Mouse (Mus musculus) kidney, embryonic 15.5 days (tissue): ENCODE results near the gene Chia1. TPM values are rescaled to one million over a fixed set of nuclear protein-coding genes. Genes with fewer than 3 reads are reported as not detected.
A peak's percentile ranks its signal among the peaks of the same experiment; 100 is the strongest.
"Not testable (repeated sequence)": the region's sequence is repeated elsewhere in the genome, so short reads cannot be mapped to it uniquely, and the experiment has no call there.

Source experiments
- ATAC-seq: fragments of 200-750 bp; cut with Nextera tagmentation; replicated peaks from 2 replicates; pipeline ENCODE4 v1.8.0; 2017; ENCODE audit warnings: moderate TSS enrichment; ENCODE audit not compliant: low FRiP score
- H3K27ac ChIP-seq: fragments of 300-500 bp; sonication (generic); 2 replicates; pipeline ENCODE4 v1.5.1; 2015; ENCODE audit warnings: mild to moderate bottlenecking, inconsistent platforms
- H3K27me3 ChIP-seq: fragments of 300-500 bp; sonication (generic); 2 replicates; pipeline ENCODE4 v1.6.1; 2015; ENCODE audit warnings: inconsistent platforms
- H3K36me3 ChIP-seq: fragments of 300-500 bp; sonication (generic); 2 replicates; pipeline ENCODE4 v1.6.1; 2015; ENCODE audit warnings: inconsistent platforms
- H3K4me1 ChIP-seq: fragments of 300-500 bp; sonication (generic); 2 replicates; pipeline ENCODE4 v1.6.1; 2015; ENCODE audit warnings: inconsistent platforms
- H3K4me2 ChIP-seq: fragments of 300-500 bp; sonication (generic); 2 replicates; pipeline ENCODE4 v1.6.1; 2015; ENCODE audit warnings: moderate library complexity, mild to moderate bottlenecking, inconsistent platforms
- H3K4me3 ChIP-seq: fragments of 300-500 bp; sonication (generic); replicated peaks from 2 replicates; pipeline ENCODE4 v1.5.1; 2015; ENCODE audit warnings: mild to moderate bottlenecking, inconsistent platforms
- H3K9ac ChIP-seq: fragments of 300-500 bp; sonication (generic); 2 replicates; pipeline ENCODE4 v1.6.1; 2015; ENCODE audit warnings: mild to moderate bottlenecking, inconsistent platforms
- H3K9me3 ChIP-seq: fragments of 300-500 bp; sonication (generic); replicated peaks from 2 replicates; pipeline ENCODE4 v1.6.1; 2016; ENCODE audit warnings: inconsistent platforms
- WGBS: fragments of 180-500 bp; shearing (Covaris S2); methylation state at CpG from one replicate; pipeline ENCODE4 v1.1.7; 2015; ENCODE audit warnings: mixed read lengths; 5-methylcytosine and 5-hydroxymethylcytosine counted together
- polyA plus RNA-seq: library from polyadenylated mRNA; unstranded; fragments of >200 nt; fragmentation: Nextera tagmentation; extraction: Ambion mirVana; gene quantifications from 2 replicates; pipeline ENCODE4 v1.2.1, GENCODE M21; 2015

Chia1 gene
- 0.13 TPM in 1 of 2 replicates, not detected in the other for polyA plus RNA-seq

DNA sequence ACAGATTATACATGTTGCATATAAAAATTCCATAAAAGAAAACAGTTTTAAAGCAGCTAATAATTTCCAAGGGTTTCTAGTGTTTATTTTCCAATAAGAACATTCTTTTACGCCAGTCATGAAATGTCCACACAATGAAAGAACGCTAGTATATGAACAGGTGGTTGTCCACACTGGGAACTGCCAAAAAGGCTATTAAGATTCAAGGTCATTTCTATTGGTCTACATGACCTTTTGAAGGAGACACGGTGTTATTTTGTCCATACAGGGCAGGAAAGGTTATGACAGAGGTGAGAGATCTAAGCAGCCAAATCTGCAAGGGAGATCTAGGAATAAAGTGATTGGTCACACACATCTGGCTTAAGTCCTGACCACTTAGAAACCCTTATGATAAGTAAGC is at the start of gene Chia1:
TSS of gene Chia1 (plus strand) at position 301 of the 400 bp plus-strand sequence.
- 74% methylated on average over 3 of the region's 3 CpGs for WGBS

DNA sequence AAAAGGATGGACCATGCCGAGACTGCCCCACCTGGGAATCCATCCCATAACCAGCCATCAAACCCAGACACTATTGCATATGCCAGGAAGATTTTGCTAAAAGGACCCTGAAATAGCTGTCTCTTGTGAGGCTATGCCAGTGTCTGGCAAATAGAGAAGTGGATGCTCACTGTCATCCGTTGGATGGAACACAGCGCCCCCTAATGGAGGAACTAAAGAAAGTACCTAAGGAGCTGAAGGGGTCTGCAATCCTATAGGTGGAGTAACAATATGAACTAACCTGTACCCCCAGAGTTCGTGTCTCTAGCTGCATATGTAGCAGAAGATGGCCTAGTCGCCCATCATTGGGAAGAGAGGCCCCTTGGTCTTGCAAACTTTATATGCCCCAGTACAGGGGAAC is 45.3 kb upstream of the Chia1 start:
- H3K4me2 ChIP-seq, H3K27ac ChIP-seq, ATAC-seq, H3K27me3 ChIP-seq, H3K9me3 ChIP-seq, H3K4me3 ChIP-seq, H3K9ac ChIP-seq, H3K36me3 ChIP-seq, H3K4me1 ChIP-seq: not testable (repeated sequence)
- 40% methylated on average over 5 of the region's 5 CpGs for WGBS

More for the DNA sequence above, at the start of gene Chia1:
- no peak for ATAC-seq
- Histone ChIP-seq H3K27me3 (no peaks in the 10 kb centered on the region), H3K4me2 (no peak within 1 kb of the TSS), H3K9me3 (no peaks in the 10 kb centered on the region), H3K4me1 (no peaks in the 10 kb centered on the region), H3K4me3 (no peak within 1 kb of the TSS), H3K36me3 (no peaks in the 10 kb centered on the region), H3K9ac (no peak within 1 kb of the TSS), H3K27ac (no peak within 1 kb of the TSS)

DNA sequence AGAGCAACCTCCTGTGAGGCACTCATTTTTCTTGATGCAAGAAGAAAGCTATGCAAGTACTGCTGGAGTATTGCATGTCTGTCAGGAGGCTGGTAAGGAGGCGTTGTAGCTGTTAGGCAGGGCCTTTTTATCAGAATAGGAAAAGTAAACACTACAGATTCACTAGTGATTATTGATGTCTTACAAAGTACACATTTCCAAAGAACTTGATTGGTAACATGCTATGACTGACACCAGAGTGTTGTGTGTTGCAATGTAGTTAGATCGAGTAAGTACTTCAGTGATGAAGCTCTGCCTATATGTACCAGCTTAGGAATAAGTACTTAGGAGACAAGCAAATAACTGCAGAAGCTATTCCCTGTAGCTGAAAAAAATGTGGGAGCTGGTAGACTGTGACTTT is 42.0 kb upstream of the Chia1 start:
- Histone ChIP-seq H3K27ac (no peak overlapping the region), H3K4me1 (no peaks in the 10 kb centered on the region), H3K4me3 (no peak overlapping the region), H3K27me3 (no peaks in the 10 kb centered on the region), H3K9ac (no peak overlapping the region), H3K4me2 (no peak overlapping the region), H3K36me3 (no peaks in the 10 kb centered on the region), H3K9me3 (no peaks in the 10 kb centered on the region)
- 85% methylated on average over 2 of the region's 2 CpGs for WGBS
- ATAC-seq: no peak

DNA sequence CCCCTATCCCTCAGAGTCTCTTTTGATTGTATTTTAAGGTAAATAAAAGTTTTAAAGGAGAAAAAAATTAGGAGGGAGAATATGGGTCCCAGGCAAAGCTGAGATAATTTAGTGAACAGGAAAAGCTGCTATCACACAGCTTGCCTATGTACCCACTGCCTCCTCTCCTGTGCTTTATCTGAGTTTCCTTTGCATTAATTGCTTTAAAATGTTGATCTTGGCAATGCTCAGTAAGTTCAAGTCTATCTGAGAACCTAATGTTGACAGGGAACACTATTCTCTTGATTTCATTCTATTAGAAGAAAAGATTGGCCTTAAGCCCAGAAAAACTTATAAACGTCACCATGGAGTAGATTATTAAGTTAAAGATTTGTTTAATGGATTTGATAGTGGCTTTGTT is 38.2 kb upstream of the Chia1 start:
- no peak overlapping the region for H3K4me2 ChIP-seq
- WGBS: 50% methylated on average over 1 of the region's 1 CpGs
- no peak overlapping the region for H3K27ac ChIP-seq
- no peaks in the 10 kb centered on the region for H3K27me3 ChIP-seq
- no peak overlapping the region for H3K4me3 ChIP-seq
- no peaks in the 10 kb centered on the region for H3K4me1 ChIP-seq
- H3K9me3 ChIP-seq: no peaks in the 10 kb centered on the region
- ATAC-seq: 0 out of 2 replicates have a peak, but pooled peaks have one; percentile 43
- H3K36me3 ChIP-seq: no peaks in the 10 kb centered on the region
- H3K9ac ChIP-seq: no peak overlapping the region

DNA sequence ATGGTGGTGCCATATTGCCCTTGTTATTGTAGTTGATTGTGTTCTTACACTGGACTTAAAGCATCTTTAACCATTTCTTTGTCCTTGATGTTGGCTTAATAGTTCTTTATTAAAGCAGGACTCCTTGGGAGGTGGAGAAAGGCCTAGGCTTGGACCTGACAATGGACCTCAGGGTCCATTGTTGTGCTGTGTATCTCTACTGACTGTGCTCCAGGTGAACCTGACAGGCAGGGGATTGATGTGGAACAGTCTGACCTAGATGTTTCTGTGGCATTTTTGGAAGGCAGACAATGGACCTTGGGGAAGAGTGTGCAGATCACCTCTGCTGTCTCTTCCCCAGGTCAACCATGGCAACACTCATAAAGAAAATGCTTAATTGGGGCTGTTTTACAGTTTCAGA is 14.0 kb downstream of the Chia1 start:
- H3K36me3 ChIP-seq: no peaks in the 10 kb centered on the region
- no peak overlapping the region for H3K9ac ChIP-seq
- ATAC-seq: no peak
- no peak overlapping the region for H3K4me3 ChIP-seq
- H3K9me3 ChIP-seq: peaks cover 3% of the 10 kb centered on the region; the same call in 1 of the 2 replicates
- no peak overlapping the region for H3K27ac ChIP-seq
- H3K4me2 ChIP-seq: no peak overlapping the region
- no peaks in the 10 kb centered on the region for H3K27me3 ChIP-seq
- no peaks in the 10 kb centered on the region for H3K4me1 ChIP-seq

DNA sequence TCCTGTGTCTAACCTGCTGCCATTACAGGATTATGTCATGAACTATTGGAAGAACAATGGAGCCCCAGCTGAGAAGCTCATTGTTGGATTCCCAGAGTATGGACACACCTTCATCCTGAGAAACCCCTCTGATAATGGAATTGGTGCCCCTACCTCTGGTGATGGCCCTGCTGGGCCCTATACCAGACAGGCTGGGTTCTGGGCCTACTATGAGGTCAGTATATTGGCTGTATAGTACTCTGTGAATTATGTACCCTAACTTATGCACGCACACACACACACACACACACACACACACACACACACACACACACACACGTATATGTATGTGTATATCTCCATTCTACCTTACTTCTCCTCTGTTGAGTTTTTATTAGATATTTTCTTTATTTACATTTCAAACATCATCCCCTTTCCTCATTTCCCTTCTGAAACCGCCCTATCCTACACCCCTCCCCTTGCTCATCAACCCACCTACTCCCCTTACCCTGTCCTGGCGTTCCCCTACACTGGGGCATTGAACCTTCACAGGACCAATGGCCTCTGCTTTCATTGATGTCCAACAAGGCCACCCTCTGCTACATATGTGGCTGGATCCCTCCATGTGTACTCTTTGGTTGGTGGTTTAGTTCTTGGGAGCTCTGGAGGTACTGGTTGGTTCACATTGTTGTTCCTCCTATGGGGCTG is 15.9 kb downstream of the Chia1 start:
- no peak; the same call in 1 of the 2 replicates for ATAC-seq
- Histone ChIP-seq H3K4me2 (no peak overlapping the region), H3K4me1 (no peaks in the 10 kb centered on the region), H3K27ac (no peak overlapping the region), H3K36me3 (no peaks in the 10 kb centered on the region), H3K27me3 (no peaks in the 10 kb centered on the region), H3K4me3 (no peak overlapping the region), H3K9me3 (peaks cover 4% of the 10 kb centered on the region; the same call in 1 of the 2 replicates), H3K9ac (no peak overlapping the region)
- WGBS: 78% methylated on average over 4 of the region's 4 CpGs

DNA sequence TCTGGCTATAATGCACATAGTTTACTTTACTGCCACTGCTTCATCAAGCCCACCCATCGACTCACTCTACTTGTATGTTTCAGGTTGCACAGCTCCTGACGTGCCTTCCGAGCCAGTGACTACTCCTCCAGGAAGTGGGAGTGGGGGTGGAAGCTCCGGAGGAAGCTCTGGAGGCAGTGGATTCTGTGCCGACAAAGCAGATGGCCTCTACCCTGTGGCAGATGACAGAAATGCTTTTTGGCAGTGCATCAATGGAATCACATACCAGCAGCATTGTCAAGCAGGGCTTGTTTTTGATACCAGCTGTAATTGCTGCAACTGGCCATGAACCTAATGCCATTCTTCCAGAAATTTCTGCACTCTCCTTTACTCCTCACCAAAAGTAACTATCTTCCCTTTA is 18.7 kb downstream of the Chia1 start:
- WGBS: 68% methylated on average over 5 of the region's 5 CpGs
- H3K9me3 ChIP-seq: 0 out of 2 replicates have a peak, but pooled peaks cover 11% of the 10 kb centered on the region
- H3K9ac ChIP-seq: no peak overlapping the region
- H3K36me3 ChIP-seq: no peaks in the 10 kb centered on the region
- H3K27me3 ChIP-seq: no peaks in the 10 kb centered on the region
- no peak overlapping the region for H3K4me2 ChIP-seq
- H3K27ac ChIP-seq: no peak overlapping the region
- H3K4me1 ChIP-seq: no peaks in the 10 kb centered on the region
- ATAC-seq: no peak
- H3K4me3 ChIP-seq: no peak overlapping the region

DNA sequence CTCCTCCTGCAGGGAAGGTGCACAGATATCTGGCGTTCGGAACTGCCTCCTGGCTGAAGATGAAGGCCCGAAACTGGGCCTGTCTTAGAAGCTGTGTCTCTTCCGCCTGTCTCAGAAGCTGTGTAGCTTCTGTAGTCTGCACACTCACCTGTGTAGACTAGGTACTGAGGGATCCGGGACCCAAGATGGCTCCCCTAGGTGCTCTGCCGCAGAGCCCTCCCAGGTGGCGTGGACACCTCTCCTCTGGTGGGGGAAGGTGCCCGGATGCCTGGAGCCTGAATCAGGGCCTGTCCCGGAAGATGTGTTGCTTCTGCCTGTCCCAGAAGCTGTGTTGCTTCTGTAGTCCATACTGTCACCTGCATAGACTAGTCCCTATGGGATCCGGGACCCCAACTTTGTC is 31.1 kb downstream of the Chia1 start:
- 90% methylated on average over 10 of the region's 10 CpGs for WGBS
- no peak for ATAC-seq
- no peak overlapping the region for H3K4me2 ChIP-seq
- no peak overlapping the region for H3K4me3 ChIP-seq
- peaks cover 3% of the 10 kb centered on the region; the same call in 1 of the 2 replicates for H3K9me3 ChIP-seq
- H3K27me3 ChIP-seq: no peaks in the 10 kb centered on the region
- H3K36me3 ChIP-seq: no peaks in the 10 kb centered on the region
- H3K27ac ChIP-seq: no peak overlapping the region
- H3K4me1 ChIP-seq: no peaks in the 10 kb centered on the region
- no peak overlapping the region for H3K9ac ChIP-seq

DNA sequence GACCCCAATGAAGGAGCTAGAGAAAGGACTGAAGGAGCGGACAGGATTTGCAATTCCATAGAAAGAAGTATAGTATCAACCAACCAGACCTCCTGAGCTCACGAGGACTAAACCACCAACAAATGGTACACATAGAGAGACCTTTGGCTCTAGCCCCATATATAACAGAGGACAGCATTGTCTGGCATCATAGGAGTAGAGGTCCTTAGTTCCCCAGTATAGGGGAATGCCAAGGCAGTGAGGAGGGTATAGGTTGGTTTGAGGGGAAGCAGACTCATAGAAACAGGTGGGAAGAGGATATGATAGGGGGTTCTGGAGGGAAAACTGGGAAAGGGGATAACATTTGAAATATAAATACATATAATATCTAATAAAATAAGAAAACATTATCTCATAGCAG is 41.4 kb downstream of the Chia1 start:
- H3K27me3 ChIP-seq: no peaks in the 10 kb centered on the region
- H3K9me3 ChIP-seq: 0 out of 2 replicates have a peak, but pooled peaks cover 5% of the 10 kb centered on the region
- WGBS: 80% methylated on average over 2 of the region's 2 CpGs
- H3K36me3 ChIP-seq: no peaks in the 10 kb centered on the region
- no peak overlapping the region for H3K4me3 ChIP-seq
- ATAC-seq: 0 out of 2 replicates have a peak, but pooled peaks have one; percentile 35
- no peak overlapping the region for H3K27ac ChIP-seq
- no peak overlapping the region for H3K4me2 ChIP-seq
- H3K9ac ChIP-seq: no peak overlapping the region
- no peaks in the 10 kb centered on the region for H3K4me1 ChIP-seq

DNA sequence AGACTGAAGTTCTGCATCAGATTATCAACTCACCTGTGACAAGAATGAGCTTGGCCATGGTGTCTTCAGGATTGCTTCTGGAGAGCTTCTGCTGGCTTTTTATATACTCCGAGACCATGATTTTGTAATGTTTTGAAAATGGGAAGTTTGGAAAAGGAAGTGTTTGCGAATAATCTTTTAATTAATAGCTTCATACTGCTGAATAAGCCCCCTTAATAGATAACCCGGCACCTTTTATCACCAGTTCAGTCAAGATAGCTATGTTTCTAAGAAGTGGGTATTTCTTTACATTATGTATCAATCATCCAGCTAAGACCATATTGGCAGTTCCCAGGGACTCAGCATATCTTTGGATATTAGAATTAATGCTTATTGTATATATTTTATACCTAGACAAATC is 54.4 kb downstream of the Chia1 start, which contains the start of gene Chil3:
TSS of gene Chil3 (minus strand) at position 101 of the 400 bp plus-strand sequence.
- no peaks in the 10 kb centered on the region for H3K27me3 ChIP-seq
- no peak within 1 kb of the TSS for H3K9ac ChIP-seq
- H3K4me3 ChIP-seq: no peak within 1 kb of the TSS
- no peak within 1 kb of the TSS for H3K27ac ChIP-seq
- WGBS: 78% methylated on average over 3 of the region's 3 CpGs
- ATAC-seq: no peak
- no peaks in the 10 kb centered on the region; the same call in 1 of the 2 replicates for H3K9me3 ChIP-seq
- no peaks in the 10 kb centered on the region for H3K4me1 ChIP-seq
- no peaks in the 10 kb centered on the region for H3K36me3 ChIP-seq
- H3K4me2 ChIP-seq: no peak within 1 kb of the TSS

DNA sequence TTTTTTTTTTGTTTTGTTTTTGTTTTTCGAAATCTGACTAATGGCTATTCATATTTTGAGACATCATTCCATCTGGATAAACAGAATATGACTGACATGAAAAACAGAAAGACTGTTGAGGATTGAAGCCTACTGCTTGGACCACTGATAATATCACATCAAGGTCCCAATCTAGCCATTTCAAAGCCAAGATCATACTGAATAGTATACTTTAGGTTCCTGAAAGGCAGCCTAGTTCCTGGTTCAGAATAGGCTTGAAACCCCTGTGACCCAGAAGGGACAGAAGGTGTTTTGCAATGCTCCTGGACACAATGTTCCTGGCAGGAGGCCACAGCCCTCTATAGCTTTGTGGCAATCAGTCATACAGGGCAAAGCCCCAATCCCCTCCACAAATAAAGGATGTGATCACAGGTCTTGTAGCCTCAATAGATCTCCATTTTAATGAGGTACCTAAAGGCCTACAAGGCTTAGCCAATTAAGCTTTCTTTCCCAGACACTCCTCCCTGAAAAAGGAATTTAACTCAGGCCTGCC is 57.6 kb downstream of the Chia1 start:
- ATAC-seq: no peak

DNA sequence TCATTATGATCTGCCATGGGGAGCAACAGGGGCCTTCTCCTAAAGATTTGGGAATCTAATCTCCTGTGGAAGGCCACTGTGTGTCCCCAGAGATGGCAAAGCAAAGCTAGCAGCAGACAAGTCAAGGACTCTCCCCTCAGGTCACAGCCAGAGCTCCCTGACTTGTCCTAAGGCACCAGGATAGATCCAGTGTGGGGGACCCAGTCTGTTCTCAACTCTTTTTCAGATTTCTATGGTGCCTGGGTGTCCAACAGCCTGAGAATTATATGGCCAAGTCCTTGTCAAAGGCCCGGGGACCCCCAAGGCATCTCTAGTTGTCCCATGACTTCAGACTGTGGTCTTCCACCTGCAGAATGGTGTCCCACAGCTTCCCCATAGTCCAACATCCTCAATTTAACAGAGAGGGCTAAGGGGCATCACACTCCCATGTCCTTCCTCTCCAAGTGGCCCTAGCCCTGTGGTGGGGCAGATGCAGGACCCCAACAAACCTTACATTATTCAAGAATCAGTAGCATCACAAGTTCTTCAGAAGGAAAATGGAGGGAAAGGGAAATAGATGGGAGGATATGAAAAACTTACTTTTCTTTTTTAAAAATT is 58.2 kb downstream of the Chia1 start:
- no peak overlapping the region for H3K4me3 ChIP-seq
- H3K36me3 ChIP-seq: no peaks in the 10 kb centered on the region
- no peaks in the 10 kb centered on the region for H3K27me3 ChIP-seq
- no peak overlapping the region for H3K4me2 ChIP-seq
- no peaks in the 10 kb centered on the region; the same call in 1 of the 2 replicates for H3K9me3 ChIP-seq
- no peak overlapping the region for H3K27ac ChIP-seq
- WGBS: 88% methylated on average over 1 of the region's 1 CpGs
- ATAC-seq: no peak
- no peak overlapping the region for H3K9ac ChIP-seq
- H3K4me1 ChIP-seq: no peaks in the 10 kb centered on the region

More for the DNA sequence above, 57.6 kb downstream of the Chia1 start:
- Histone ChIP-seq H3K27me3 (no peaks in the 10 kb centered on the region), H3K9ac (no peak overlapping the region), H3K4me3 (no peak overlapping the region), H3K4me1 (no peaks in the 10 kb centered on the region), H3K4me2 (no peak overlapping the region), H3K36me3 (no peaks in the 10 kb centered on the region), H3K9me3 (no peaks in the 10 kb centered on the region; the same call in 1 of the 2 replicates), H3K27ac (no peak overlapping the region)
- 55% methylated on average over 1 of the region's 1 CpGs for WGBS
